Mouse (Mus musculus): ENCODE data around the gene Heatr1. TPM values are rescaled to one million over a fixed set of nuclear protein-coding genes. Genes with fewer than 3 reads are reported as not detected.

Gene Heatr1
- 16.2 and 17.8 TPM in 2 replicates for total RNA-seq (2014; rRNA removed)
- polyA plus RNA-seq (2015; fragmentation: Nextera tagmentation; extraction: Ambion mirVana) = 5.2 and 6.0 TPM in 2 replicates

DNA sequence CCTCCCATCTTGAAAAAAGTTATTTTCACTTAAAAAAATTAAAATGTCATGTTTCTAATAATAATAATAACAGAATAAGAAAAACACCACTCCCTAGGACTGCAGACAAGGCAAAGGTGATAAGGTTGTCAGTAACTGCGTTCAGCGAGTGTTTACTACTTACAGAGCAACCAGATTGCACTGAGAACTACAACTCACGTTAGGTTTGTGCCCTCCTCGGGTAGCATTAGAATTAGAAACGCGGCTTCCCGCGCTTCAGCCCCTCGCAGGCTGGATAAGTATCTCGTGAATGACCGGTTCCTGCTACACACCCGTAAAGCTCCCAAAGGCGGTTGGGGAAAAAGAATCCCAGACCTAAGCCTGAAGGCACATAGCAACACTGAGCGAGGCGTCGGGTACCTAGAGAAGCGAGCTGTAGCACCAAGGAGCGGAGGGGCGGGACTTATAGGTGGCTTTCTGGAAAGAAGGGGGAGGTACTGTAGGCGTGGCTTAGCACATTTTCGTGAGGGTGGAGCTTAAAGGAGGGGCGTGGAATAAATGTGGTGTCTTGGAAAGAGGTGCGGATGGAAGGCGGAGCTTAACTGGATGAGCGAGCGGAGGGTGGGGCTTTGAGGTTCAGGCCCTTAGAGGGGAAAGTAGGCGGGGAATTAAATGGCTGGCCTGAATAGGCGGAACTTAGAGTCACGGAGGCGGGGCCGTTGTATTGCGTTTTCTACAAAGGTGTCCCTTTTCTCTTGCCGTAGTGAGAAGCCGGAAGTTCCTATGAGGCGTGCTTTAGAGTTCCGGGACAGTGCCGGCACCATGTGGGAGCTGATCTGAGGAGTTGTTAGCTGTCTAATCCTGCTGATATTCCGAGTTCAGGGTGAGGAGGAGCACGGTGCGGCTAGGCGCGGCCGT, at the start of gene Heatr1:
Gene Heatr1, plus strand, starts transcription at position 419 of the 897 bp plus-strand sequence.
- Histone ChIP-seq H3K9me3 (ENCODE audit: low read length) (no peaks in the 10 kb centered on the region), H3K4me1 (ENCODE audit: insufficient read depth) (peaks cover 6% of the 10 kb centered on the region; the same call in 1 of the 2 replicates), H3K27ac (ENCODE audit: low read depth, low read length) (peak within 1 kb of the TSS; percentile 40; the same call in 1 of the 2 replicates), H3K4me3 (ENCODE audit: low read depth, low read length) (peak within 1 kb of the TSS; percentile 72), H3K36me3 (ENCODE audit: insufficient read depth) (peaks cover 7% of the 10 kb centered on the region; the same call in 1 of the 2 replicates), H3K27me3 (ENCODE audit: insufficient read depth, low read length) (no peaks in the 10 kb centered on the region), H3K9ac (peak within 1 kb of the TSS; percentile 51), H3K4me2 (ENCODE audit: low read depth) (peak within 1 kb of the TSS; percentile 78)
- under 1% methylated on average over 43 of the region's 43 CpGs for WGBS
- DNase-seq (peak; percentile 97), ATAC-seq (peak; percentile 94)
- TF ChIP-seq CTCF (IDR thresholded peaks at IDR 0.05; ENCODE audit: low read depth) = no peak

DNA sequence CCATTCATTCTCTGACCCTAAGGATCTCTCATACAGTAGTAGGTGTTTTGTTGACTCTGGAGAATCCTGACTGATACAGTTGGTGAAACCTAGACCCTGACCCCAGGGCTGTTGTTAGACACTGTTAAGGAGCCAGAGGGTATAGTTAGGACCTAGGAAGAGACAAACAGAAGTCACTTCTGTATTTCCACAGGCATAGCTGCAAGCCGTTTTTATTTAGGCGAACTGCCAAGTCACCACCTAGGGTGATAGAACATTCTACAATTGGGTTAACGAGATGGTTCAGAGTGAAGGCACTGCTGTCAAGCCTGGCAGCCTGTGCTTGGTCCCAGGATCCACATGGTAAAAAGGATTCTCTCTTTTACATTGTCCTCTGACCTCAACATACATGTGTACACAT, 48.0 kb upstream of the Heatr1 start:
- no peak overlapping the region for H3K4me3 ChIP-seq (ENCODE audit: low read depth, low read length)
- no peaks in the 10 kb centered on the region for H3K27me3 ChIP-seq (ENCODE audit: insufficient read depth, low read length)
- no peak for TF ChIP-seq CTCF (IDR thresholded peaks at IDR 0.05; ENCODE audit: low read depth)
- no peaks in the 10 kb centered on the region for H3K4me1 ChIP-seq (ENCODE audit: insufficient read depth)
- no peak overlapping the region for H3K9ac ChIP-seq
- DNase-seq (no peak), ATAC-seq (no peak)
- H3K4me2 ChIP-seq (ENCODE audit: low read depth) = no peak overlapping the region
- no peak overlapping the region for H3K27ac ChIP-seq (ENCODE audit: low read depth, low read length)
- 47% methylated on average over 3 of the region's 3 CpGs for WGBS
- no peaks in the 10 kb centered on the region for H3K9me3 ChIP-seq (ENCODE audit: low read length)
- no peaks in the 10 kb centered on the region for H3K36me3 ChIP-seq (ENCODE audit: insufficient read depth)

DNA sequence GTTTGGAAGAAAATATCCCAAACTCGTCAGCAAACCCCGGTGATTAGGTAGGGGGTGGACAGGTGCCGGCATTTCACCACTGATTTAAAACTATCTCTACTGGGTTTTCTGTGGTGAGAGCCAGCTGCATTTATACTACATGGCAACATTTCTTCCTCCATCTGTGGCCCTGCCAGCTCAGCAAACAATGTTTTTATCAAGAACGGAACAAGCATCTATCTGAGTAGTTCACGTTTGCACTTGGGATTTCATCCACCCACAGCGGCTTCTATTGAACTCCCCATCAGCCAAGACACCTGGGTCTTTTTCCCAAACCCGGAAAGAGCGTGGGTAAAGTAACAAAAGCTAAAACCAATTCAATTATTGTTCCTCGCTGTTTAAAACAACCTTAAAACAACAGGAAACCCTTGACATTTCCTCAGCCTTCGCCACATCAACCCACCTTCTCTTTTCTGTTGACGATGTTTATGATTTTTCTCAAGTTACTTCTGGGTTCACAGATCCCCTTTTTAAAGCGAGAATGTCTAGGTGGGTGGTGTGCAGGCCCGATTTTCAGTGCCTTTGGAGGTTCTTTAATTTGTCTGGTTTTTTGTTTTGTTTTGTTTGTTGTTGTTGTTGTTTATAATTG, 45.5 kb upstream of the Heatr1 start:
- no peak for TF ChIP-seq CTCF (IDR thresholded peaks at IDR 0.05; ENCODE audit: low read depth)
- H3K36me3 ChIP-seq (ENCODE audit: insufficient read depth) = no peaks in the 10 kb centered on the region
- DNase-seq (no peak), ATAC-seq (no peak)
- H3K4me1 ChIP-seq (ENCODE audit: insufficient read depth) = no peaks in the 10 kb centered on the region
- H3K4me3 ChIP-seq (ENCODE audit: low read depth, low read length) = no peak overlapping the region
- H3K27me3 ChIP-seq (ENCODE audit: insufficient read depth, low read length) = no peaks in the 10 kb centered on the region
- H3K9ac ChIP-seq = no peak overlapping the region
- no peak overlapping the region for H3K4me2 ChIP-seq (ENCODE audit: low read depth)
- no peak overlapping the region for H3K27ac ChIP-seq (ENCODE audit: low read depth, low read length)
- H3K9me3 ChIP-seq (ENCODE audit: low read length) = no peaks in the 10 kb centered on the region
- 72% methylated on average over 13 of the region's 13 CpGs for WGBS

DNA sequence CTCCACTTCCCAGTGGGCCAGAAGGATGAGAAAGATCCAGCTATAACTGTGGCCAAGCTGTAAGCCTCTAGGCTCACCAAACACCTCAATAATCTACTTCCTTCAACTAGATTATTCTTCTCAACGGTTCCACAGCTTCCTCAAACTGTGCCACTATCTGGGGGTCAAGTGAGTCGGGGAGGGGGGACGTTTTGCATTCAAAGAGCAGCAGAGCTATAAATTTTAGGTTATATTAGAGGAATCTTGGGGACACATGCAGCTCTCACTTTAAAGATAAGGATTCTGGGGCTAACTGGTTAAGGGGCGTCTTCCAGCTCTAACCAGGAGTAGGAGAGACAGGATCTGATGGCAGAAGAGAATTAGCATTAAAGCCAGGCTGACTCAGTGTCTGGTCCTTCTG, 38.6 kb upstream of the Heatr1 start:
- H3K4me2 ChIP-seq (ENCODE audit: low read depth) = no peak overlapping the region
- no peak overlapping the region for H3K9ac ChIP-seq
- H3K27me3 ChIP-seq (ENCODE audit: insufficient read depth, low read length) = no peaks in the 10 kb centered on the region
- no peaks in the 10 kb centered on the region for H3K9me3 ChIP-seq (ENCODE audit: low read length)
- H3K4me3 ChIP-seq (ENCODE audit: low read depth, low read length) = no peak overlapping the region
- no peak overlapping the region for H3K27ac ChIP-seq (ENCODE audit: low read depth, low read length)
- no peaks in the 10 kb centered on the region for H3K36me3 ChIP-seq (ENCODE audit: insufficient read depth)
- ATAC-seq (no peak), DNase-seq (no peak)
- no peaks in the 10 kb centered on the region for H3K4me1 ChIP-seq (ENCODE audit: insufficient read depth)
- 68% methylated on average over 4 of the region's 4 CpGs for WGBS
- no peak for TF ChIP-seq CTCF (IDR thresholded peaks at IDR 0.05; ENCODE audit: low read depth)

DNA sequence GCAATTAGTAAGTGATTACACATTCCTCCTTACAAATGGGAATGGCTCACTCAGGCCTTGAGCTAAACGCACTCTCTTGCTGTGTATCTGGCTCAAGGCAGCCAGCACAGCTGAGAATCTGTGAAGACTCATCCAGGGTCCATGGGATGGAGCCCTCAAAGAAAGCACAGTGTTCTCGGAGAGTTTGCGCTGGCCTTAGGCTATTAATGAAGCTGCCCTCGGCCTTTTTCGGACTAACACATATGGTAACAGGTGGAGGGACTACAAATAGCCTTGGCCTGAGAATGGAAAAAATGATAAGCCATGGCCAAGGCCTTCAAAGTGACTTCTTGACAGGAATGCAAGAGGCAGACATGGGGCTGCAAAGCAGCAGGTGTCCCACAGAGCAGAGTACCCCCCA, 37.3 kb upstream of the Heatr1 start:
- Histone ChIP-seq H3K9me3 (ENCODE audit: low read length) (no peaks in the 10 kb centered on the region), H3K4me2 (ENCODE audit: low read depth) (no peak overlapping the region), H3K9ac (no peak overlapping the region), H3K27me3 (ENCODE audit: insufficient read depth, low read length) (no peaks in the 10 kb centered on the region), H3K4me1 (ENCODE audit: insufficient read depth) (no peaks in the 10 kb centered on the region), H3K27ac (ENCODE audit: low read depth, low read length) (no peak overlapping the region), H3K36me3 (ENCODE audit: insufficient read depth) (no peaks in the 10 kb centered on the region), H3K4me3 (ENCODE audit: low read depth, low read length) (no peak overlapping the region)
- no peak for TF ChIP-seq CTCF (IDR thresholded peaks at IDR 0.05; ENCODE audit: low read depth)
- DNase-seq (no peak), ATAC-seq (no peak)
- 79% methylated on average over 5 of the region's 5 CpGs for WGBS

DNA sequence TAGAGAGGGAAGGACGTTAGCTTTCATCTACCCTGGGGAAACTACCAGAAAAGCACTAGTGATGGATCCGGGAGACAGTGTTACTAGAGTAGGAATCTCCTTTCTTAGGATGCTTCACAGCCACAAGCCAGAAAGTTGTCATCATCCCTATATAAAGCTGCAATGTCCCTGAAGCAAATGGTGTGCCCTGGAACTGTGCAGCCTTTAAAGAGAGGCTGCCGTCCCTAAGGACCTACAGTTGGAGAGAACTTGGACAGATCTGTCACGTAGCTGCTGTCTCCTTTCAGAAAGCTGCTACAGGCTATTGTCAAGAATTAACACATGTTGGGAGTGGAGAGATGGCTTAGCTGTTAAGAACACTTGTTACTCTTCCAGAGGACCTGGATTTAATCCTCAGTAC, 33.3 kb upstream of the Heatr1 start:
- DNase-seq (no peak), ATAC-seq (peak; percentile 27; the same call in 1 of the 2 replicates)
- Histone ChIP-seq H3K27me3 (ENCODE audit: insufficient read depth, low read length) (no peaks in the 10 kb centered on the region), H3K27ac (ENCODE audit: low read depth, low read length) (no peak overlapping the region), H3K4me3 (ENCODE audit: low read depth, low read length) (no peak overlapping the region), H3K9me3 (ENCODE audit: low read length) (no peaks in the 10 kb centered on the region), H3K36me3 (ENCODE audit: insufficient read depth) (no peaks in the 10 kb centered on the region), H3K4me1 (ENCODE audit: insufficient read depth) (no peaks in the 10 kb centered on the region), H3K4me2 (ENCODE audit: low read depth) (no peak overlapping the region), H3K9ac (no peak overlapping the region)
- no peak for TF ChIP-seq CTCF (IDR thresholded peaks at IDR 0.05; ENCODE audit: low read depth)
- 82% methylated on average over 4 of the region's 4 CpGs for WGBS

Measured in forebrain, postnatal 0 days (tissue).